Mouse (Mus musculus) hindbrain, embryonic 13.5 days (tissue): ENCODE data around the gene Ccdc171. TPM values are rescaled to one million over a fixed set of nuclear protein-coding genes. Genes with fewer than 3 reads are reported as not detected.
"Not testable (repeated sequence)": the region's sequence is repeated elsewhere in the genome, so short reads cannot be mapped to it uniquely, and the experiment has no call there.

Experiments used
- ATAC-seq: fragments of 200-750 bp; cut with Nextera tagmentation; 2 replicates; pipeline ENCODE4 v1.8.0; 2017; ENCODE audit warnings: moderate TSS enrichment; ENCODE audit not compliant: low FRiP score
- H3K27ac ChIP-seq: fragments of 300-500 bp; sonication (generic); 2 replicates; pipeline ENCODE4 v1.5.1; 2015; ENCODE audit warnings: inconsistent platforms, mild to moderate bottlenecking, moderate library complexity
- H3K27me3 ChIP-seq: fragments of 300-500 bp; sonication (generic); 2 replicates; pipeline ENCODE4 v1.6.1; 2015; ENCODE audit warnings: mild to moderate bottlenecking, inconsistent platforms
- H3K36me3 ChIP-seq: fragments of 300-500 bp; sonication (generic); 2 replicates; pipeline ENCODE4 v1.6.1; 2015; ENCODE audit warnings: mild to moderate bottlenecking, inconsistent platforms
- H3K4me1 ChIP-seq: fragments of 300-500 bp; sonication (generic); replicated peaks from 2 replicates; pipeline ENCODE4 v1.6.1; 2015; ENCODE audit warnings: inconsistent platforms
- H3K4me2 ChIP-seq: fragments of 300-500 bp; sonication (generic); 2 replicates; pipeline ENCODE4 v1.6.1; 2015; ENCODE audit warnings: inconsistent platforms, mild to moderate bottlenecking, moderate library complexity
- H3K4me3 ChIP-seq: fragments of 300-500 bp; sonication (generic); 2 replicates; pipeline ENCODE4 v1.5.1; 2015; ENCODE audit warnings: mild to moderate bottlenecking, inconsistent platforms
- H3K9ac ChIP-seq: fragments of 300-500 bp; sonication (generic); 2 replicates; pipeline ENCODE4 v1.6.1; 2015; ENCODE audit warnings: mild to moderate bottlenecking, inconsistent platforms
- H3K9me3 ChIP-seq: fragments of 300-500 bp; sonication (generic); 2 replicates; pipeline ENCODE4 v1.6.1; 2016; ENCODE audit warnings: inconsistent platforms
- WGBS: fragments of 180-500 bp; shearing (Covaris S2); methylation state at CpG from one replicate; pipeline ENCODE4 v1.1.7; 2015; 5-methylcytosine and 5-hydroxymethylcytosine counted together
- polyA plus RNA-seq: library from polyadenylated mRNA; unstranded; fragments of >200 nt; fragmentation: Nextera tagmentation; extraction: Ambion mirVana; gene quantifications from 2 replicates; pipeline ENCODE4 v1.2.1, GENCODE M21; 2015

Ccdc171 gene
- polyA plus RNA-seq, 1 experiment from 2014 or later, result 5.0 TPM

GRCm38 (mm10) chr4:83662301-83662700, 137.0 kb downstream of the Ccdc171 start:
- Histone ChIP-seq H3K36me3 (no peaks in the 10 kb centered on the region), H3K4me3 (no peak overlapping the region), H3K9ac (no peak overlapping the region), H3K27me3 (no peaks in the 10 kb centered on the region), H3K4me1 (no peaks in the 10 kb centered on the region), H3K9me3 (0 out of 2 replicates have a peak, but pooled peaks cover 4% of the 10 kb centered on the region), H3K4me2 (no peak overlapping the region), H3K27ac (no peak overlapping the region)
- no peak for ATAC-seq
- 91% methylated on average over 4 of the region's 4 CpGs for WGBS

DNA sequence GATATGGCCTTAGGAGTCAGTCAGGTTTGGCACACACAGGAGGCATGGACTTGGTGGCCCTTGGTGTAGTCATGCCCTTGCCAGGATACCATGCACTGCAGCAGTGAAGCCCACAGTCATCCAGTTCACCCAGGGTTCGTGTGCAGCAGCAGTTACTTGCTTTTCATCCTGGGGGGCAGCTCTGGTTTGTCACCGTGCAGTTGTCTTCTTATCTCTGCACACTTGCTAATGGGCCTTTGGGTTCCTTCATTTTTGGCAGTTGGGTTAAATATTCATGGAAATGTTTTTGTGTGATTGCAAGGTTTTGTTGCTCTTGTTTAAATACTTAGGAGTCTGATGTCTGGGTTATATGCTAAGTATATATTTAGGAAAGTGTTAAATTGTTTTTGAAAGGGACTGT, 144.2 kb downstream of the Ccdc171 start:
- Histone ChIP-seq H3K4me2 (no peak overlapping the region), H3K4me1 (no peaks in the 10 kb centered on the region), H3K9me3 (0 out of 2 replicates have a peak, but pooled peaks cover 4% of the 10 kb centered on the region), H3K36me3 (no peaks in the 10 kb centered on the region), H3K27me3 (no peaks in the 10 kb centered on the region), H3K4me3 (no peak overlapping the region), H3K9ac (no peak overlapping the region), H3K27ac (no peak overlapping the region)
- ATAC-seq, result no peak
- WGBS, result 88% methylated on average over 2 of the region's 2 CpGs

GRCm38 (mm10) chr4:83675308-83675707, 150.0 kb downstream of the Ccdc171 start:
- ATAC-seq, H3K4me3 ChIP-seq, H3K4me1 ChIP-seq, H3K36me3 ChIP-seq, H3K27me3 ChIP-seq, H3K27ac ChIP-seq, H3K9me3 ChIP-seq, H3K4me2 ChIP-seq, H3K9ac ChIP-seq: not testable (repeated sequence)
- WGBS, result 92% methylated on average over 4 of the region's 4 CpGs

DNA sequence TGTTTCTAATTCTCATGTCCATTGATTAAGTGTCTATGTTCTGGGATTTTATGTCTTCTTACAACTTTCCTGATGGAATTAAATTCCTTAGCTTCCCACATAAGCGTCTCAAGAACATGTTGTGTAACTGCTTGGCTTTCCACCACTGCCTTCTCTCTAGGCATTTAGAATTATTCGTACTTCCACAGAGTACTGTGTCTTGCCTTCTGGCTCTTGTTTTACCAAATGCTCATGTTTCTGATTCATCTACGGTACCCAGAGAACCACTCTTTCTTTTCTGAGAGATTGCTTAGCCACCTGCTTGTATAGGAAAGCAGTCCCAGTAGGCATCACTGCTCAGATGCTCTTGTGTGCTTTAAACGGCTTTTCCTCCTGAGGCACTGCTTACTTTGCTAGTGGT, 151.1 kb downstream of the Ccdc171 start:
- H3K27me3 ChIP-seq, result no peaks in the 10 kb centered on the region

GRCm38 (mm10) chr4:83681081-83681480, 155.7 kb downstream of the Ccdc171 start:
- Histone ChIP-seq H3K27ac (no peak overlapping the region), H3K9me3 (no peaks in the 10 kb centered on the region), H3K27me3 (no peaks in the 10 kb centered on the region), H3K4me2 (no peak overlapping the region), H3K36me3 (no peaks in the 10 kb centered on the region), H3K4me1 (no peaks in the 10 kb centered on the region), H3K9ac (no peak overlapping the region), H3K4me3 (no peak overlapping the region)
- ATAC-seq, result no peak
- 93% methylated on average over 14 of the region's 14 CpGs for whole genome bisulfite sequencing

More for the DNA sequence above, 151.1 kb downstream of the Ccdc171 start:
- Histone ChIP-seq H3K36me3 (no peaks in the 10 kb centered on the region), H3K27ac (no peak overlapping the region), H3K4me1 (no peaks in the 10 kb centered on the region), H3K9me3 (no peaks in the 10 kb centered on the region), H3K4me2 (no peak overlapping the region), H3K9ac (no peak overlapping the region), H3K4me3 (no peak overlapping the region)
- 87% methylated on average over 4 of the region's 4 CpGs for WGBS
- ATAC-seq, result no peak

- Histone ChIP-seq H3K4me3 (no peak overlapping the region), H3K27ac (no peak overlapping the region), H3K4me2 (no peak overlapping the region), H3K9me3 (no peaks in the 10 kb centered on the region), H3K27me3 (no peaks in the 10 kb centered on the region), H3K36me3 (no peaks in the 10 kb centered on the region), H3K4me1 (no peaks in the 10 kb centered on the region), H3K9ac (no peak overlapping the region)
- no peak for ATAC-seq
- WGBS, result 91% methylated on average over 7 of the region's 7 CpGs
Measured at GRCm38 (mm10) chr4:83682866-83683265, 157.5 kb downstream of the Ccdc171 start.

DNA sequence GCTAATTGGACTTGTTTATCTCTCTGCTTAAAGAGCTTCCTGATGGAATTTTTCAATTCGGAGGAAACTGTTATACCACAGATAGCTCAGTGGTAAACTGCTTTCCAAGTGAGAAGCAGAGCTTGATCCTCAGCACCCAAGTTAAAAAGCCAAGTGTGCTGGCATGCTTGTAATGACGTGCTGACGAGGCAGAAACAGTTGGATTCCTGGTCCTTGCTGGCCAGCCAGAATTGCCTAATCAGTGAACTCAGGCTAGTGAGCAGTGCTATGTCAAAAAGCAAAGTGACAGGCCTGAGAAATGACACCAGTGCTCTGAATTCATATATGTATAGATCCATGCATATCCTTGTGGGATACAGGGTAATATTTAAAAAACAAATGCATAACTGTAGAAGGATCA, 174.8 kb downstream of the Ccdc171 start:
- no peak for ATAC-seq
- H3K4me1 ChIP-seq, result no peaks in the 10 kb centered on the region
- no peaks in the 10 kb centered on the region for H3K27me3 ChIP-seq
- no peak overlapping the region for H3K4me3 ChIP-seq
- 80% methylated on average over 3 of the region's 3 CpGs for WGBS
- H3K27ac ChIP-seq, result no peak overlapping the region
- H3K36me3 ChIP-seq, result 0 out of 2 replicates have a peak, but pooled peaks cover 4% of the 10 kb centered on the region
- H3K9me3 ChIP-seq, result peaks cover 7% of the 10 kb centered on the region; the same call in 1 of the 2 replicates
- H3K9ac ChIP-seq, result no peak overlapping the region
- no peak overlapping the region for H3K4me2 ChIP-seq

DNA sequence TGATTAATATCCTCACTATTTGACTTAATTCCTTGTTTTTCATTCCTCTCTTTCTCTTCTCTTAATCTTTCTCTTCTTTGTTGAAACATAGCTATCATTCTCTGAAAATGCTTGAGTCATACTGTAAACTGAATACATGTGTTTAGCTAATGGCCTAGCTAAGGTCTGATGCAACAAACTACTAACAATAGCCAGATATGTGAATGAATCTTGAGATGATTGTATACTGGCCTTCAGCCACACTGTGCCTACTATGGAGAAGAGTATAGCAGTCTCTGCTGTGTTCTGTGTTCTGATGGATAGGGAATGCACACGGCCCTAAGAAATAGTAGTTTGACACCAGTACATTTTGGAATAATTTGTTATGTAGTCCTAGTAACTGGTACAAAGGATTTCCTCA, 191.7 kb downstream of the Ccdc171 start:
- WGBS, result 85% methylated on average over 1 of the region's 1 CpGs

DNA sequence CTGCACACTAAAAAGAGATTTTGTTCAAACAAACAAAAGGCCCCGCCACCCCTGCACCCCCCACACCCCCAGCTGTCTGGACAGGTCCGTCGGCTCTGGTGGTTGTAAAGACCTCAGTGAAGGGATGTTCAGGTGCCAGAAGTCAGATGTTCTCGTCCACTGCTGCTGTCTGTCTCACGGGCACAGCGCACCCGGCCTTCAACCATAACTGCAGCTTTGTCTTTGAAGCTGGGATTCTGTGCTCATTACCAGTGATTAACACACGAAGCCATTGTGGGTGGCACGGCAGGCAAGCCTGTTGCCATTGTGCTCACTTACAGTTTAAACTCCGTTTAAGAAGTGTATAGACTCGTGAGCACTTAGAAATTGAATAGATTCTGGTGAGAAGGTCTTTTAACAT, 194.5 kb downstream of the Ccdc171 start:
- no peaks in the 10 kb centered on the region for H3K27me3 ChIP-seq
- WGBS, result 41% methylated on average over 11 of the region's 11 CpGs
- ATAC-seq, result no peak
- H3K27ac ChIP-seq, result no peak overlapping the region
- no peak overlapping the region for H3K4me3 ChIP-seq
- no peak overlapping the region for H3K4me2 ChIP-seq
- no peaks in the 10 kb centered on the region for H3K9me3 ChIP-seq
- 0 out of 2 replicates have a peak, but pooled peaks cover 3% of the 10 kb centered on the region for H3K4me1 ChIP-seq
- H3K36me3 ChIP-seq, result no peaks in the 10 kb centered on the region
- H3K9ac ChIP-seq, result no peak overlapping the region

More for the DNA sequence above, 191.7 kb downstream of the Ccdc171 start:
- Histone ChIP-seq H3K4me3 (no peak overlapping the region), H3K27ac (no peak overlapping the region), H3K9me3 (no peaks in the 10 kb centered on the region), H3K27me3 (no peaks in the 10 kb centered on the region), H3K36me3 (no peaks in the 10 kb centered on the region), H3K4me1 (0 out of 2 replicates have a peak, but pooled peaks cover 3% of the 10 kb centered on the region), H3K9ac (no peak overlapping the region), H3K4me2 (no peak overlapping the region)
- no peak for ATAC-seq

DNA sequence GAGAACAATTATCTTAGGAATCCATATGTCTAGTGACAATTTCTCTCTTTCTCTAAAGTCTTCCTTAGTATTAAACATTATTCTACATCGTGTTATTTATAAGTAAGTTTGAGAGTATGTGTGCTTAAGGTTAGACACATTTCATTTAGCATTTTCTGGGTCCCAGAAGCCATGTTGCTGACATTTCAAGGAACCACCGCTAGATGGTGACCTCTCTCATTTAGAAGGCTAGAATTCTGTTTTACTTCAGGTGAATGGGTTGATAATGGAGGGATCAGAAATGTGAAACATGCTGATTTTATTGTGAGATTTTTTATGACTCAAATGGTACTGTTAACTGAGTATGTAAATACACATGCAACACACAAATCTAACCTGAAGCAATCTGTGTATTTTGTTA, 199.8 kb downstream of the Ccdc171 start:
- Histone ChIP-seq H3K4me2 (no peak overlapping the region), H3K36me3 (no peaks in the 10 kb centered on the region), H3K4me3 (no peak overlapping the region), H3K4me1 (no peaks in the 10 kb centered on the region), H3K9me3 (no peaks in the 10 kb centered on the region), H3K9ac (no peak overlapping the region), H3K27me3 (no peaks in the 10 kb centered on the region), H3K27ac (no peak overlapping the region)
- 8% methylated on average over 2 of the region's 2 CpGs for WGBS
- ATAC-seq, result no peak

GRCm38 (mm10) chr4:83739137-83739890, 214.0 kb downstream of the Ccdc171 start:
- WGBS, result 79% methylated on average over 9 of the region's 9 CpGs
- no peaks in the 10 kb centered on the region for H3K9me3 ChIP-seq
- ATAC-seq, result no peak
- no peak overlapping the region for H3K4me3 ChIP-seq
- H3K4me2 ChIP-seq, result no peak overlapping the region
- H3K27ac ChIP-seq, result no peak overlapping the region
- H3K36me3 ChIP-seq, result no peaks in the 10 kb centered on the region
- H3K9ac ChIP-seq, result no peak overlapping the region
- H3K4me1 ChIP-seq, result peaks cover 6% of the 10 kb centered on the region
- H3K27me3 ChIP-seq, result no peaks in the 10 kb centered on the region

- H3K9ac ChIP-seq, result no peak overlapping the region
- WGBS, result 80% methylated on average over 4 of the region's 4 CpGs
- no peak for ATAC-seq
Measured at GRCm38 (mm10) chr4:83739891-83740277, 214.5 kb downstream of the Ccdc171 start.

More at GRCm38 (mm10) chr4:83739891-83740277, 214.5 kb downstream of the Ccdc171 start:
- Histone ChIP-seq H3K27me3 (no peaks in the 10 kb centered on the region), H3K27ac (no peak overlapping the region), H3K36me3 (no peaks in the 10 kb centered on the region), H3K4me2 (no peak overlapping the region), H3K9me3 (no peaks in the 10 kb centered on the region), H3K4me3 (no peak overlapping the region), H3K4me1 (peaks cover 6% of the 10 kb centered on the region)
